Mouse (Mus musculus): Measurements from ENCODE around the gene Mkrn3.

The Mkrn3 gene

DNA sequence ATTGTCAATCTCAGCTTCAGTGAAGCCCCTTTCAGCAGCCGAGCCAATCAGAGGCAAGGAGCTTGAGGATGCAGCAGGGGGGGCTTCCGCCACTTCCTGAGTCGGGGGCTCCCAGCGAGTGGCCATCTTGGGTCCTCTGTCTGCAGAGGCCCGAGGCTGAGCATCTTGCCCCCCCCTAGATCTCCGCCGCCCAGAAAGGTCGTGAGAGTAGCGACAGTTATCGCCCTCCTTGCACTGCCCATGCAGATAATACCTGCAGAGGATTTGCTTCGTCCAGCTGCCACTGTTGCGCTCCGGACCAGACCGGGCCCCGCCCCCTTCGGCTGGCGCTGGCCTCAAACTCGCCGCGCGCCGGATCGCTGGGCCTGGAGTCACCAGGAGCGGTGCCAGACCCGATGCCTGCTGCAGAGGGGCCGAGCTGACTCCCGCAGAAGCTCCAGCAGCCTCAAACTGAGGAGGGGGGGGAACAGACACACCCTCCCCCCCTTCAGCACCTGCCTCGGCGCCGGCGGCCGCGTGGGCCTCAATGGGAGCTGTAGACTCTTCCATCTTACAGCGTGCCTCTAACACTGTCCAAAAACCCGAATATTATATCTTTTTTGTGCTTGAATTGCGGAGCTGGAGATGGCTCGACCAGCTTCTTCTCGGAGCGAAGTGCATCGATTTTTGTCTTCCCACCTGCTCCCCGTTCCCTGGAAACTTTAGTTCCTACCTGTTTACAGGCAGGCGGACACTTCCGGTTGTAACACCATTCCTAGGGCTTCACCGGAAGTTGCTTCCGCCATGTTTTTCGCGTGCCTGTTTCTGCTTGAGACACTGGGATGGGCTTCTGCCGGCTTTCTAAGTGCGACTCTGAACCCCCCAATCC is at the start of gene Mkrn3:
Gene Mkrn3, minus strand, starts transcription at position 647 of the 868 bp plus-strand sequence.
- DNase-seq: peak; percentile 86 to 88

- peak; percentile 54 to 77 for DNase-seq
Observed at GRCm38 (mm10) chr7:62463878-62464755, 44.2 kb upstream of the Mkrn3 start, which contains the start of gene Peg12. Peg12 (minus strand) TSS chr7:62464510.

DNA sequence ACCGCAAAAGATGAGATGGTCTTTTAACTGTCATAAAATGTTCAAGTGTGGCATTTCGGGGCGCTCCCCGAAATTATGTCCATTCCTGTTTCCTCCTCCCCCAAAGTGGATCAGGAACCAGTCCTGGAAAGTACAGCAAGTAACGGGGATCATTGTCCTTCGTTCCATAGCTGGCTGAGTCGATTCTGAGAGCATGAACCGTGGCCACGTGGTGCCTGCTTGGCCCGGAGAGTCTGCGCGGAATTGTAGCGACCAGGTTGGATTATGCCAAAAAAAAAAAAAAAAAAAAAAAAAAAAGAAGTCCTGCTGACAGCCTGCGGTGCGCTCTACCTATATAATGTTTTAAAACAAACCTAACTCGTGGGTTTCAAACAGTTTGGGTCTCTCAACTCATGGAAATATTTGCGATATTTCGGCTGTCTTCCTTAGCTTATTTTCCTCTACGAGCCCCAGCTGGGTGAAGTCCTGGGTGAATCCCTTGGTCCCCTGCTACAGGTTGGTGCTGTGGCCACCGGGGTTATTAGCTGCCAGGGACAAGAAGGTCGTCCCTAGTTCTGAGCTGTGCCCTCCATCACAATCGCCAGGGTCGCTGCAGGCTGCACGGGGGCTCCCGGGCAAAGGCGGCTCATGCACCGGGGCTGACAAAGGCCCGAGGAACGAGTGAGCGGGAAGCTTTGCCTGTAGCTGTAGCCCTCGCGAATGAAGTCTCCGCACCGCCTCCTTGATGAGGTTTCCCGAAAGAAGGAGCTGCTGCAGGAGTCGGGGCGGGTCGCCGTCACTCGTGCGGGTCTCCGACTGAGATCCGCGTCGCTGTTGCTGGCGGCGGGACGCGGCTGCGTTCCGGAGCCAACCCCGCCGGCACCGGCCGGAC is 43.3 kb upstream of the Mkrn3 start:
- peak; percentile 5 to 34 for DNase-seq

DNA sequence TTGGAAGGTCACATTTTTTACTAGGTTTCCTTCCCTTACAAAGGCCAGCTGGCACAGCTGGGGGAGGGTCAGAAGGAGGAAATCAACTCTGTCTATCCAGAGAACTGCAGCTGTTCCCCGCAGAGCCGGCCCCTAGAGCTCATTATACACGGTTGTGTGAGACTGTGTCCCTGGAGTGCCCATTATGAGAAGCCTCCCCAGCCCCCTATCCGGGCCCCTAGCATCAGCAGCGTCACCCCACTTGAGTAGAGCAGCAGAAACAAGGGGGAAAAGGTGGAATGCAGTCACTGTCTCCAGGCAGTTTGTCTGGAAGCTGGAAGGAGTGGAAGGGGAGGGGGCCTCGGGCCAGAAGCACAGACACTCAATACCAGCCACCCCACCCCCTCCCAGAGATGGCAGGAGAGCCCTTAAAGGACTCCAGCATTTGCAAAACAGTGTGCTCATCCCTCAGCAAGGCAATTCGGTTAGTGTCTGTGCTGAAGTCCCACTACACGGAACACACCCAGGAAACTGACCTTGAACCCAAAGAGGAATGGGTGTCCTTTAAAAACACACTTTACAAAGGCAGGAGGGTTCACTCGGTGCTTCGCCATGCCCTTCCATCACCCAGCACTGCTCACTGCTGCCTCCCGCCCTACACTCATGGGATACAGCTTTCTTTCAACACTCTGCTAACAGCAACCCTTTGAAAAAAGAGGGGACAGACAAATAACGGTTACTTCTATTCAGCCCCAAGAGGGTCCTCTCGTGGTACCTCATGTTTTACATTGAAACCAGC is 42.5 kb upstream of the Mkrn3 start:
- DNase-seq: no peak

GRCm38 (mm10) chr7:62452353-62452752 is 32.4 kb upstream of the Mkrn3 start:
- DNase-seq: no peak

GRCm38 (mm10) chr7:62445431-62446165 is 25.7 kb upstream of the Mkrn3 start:
- DNase-seq: no peak

DNA sequence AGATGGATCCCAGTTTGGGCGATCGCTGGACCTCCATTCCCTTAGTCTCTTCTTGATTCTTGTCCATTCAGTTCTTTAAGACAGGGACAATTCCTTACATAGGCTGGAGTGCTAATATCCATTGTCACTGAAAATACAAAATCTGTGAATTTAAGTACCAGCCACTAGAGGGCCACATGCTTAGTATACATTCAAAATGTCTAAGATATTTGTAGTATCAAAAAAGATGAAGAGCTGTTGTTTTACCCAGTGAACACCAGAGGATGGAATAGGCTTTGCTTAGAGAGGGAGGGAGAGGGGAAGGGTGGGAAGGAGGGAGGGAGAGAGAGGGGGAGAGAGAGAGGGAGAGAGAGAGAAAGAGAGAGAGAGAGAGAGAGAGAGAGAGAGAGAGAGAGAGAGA is 16.5 kb upstream of the Mkrn3 start:
- no peak for DNase-seq

DNA sequence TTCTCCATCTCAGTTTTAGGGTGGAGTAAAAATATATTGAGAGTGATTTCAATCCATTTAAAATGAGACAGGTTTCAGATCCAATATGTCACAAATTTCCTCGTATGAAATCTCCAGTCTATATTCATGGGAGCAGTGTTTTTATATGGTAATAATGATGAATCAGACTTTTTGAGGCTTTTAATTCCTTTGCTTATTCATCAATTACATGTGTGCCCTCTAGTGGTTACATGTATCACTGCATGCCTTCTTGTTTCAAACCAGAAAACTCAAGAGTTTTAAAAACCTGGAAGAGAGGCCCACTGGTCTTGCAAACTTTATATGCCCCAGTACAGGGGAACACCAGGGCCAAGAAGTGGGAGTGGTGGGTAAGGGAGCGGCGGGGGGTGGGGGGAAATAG is 13.3 kb upstream of the Mkrn3 start:
- DNase-seq: no peak

GRCm38 (mm10) chr7:62428337-62428736 is 8.4 kb upstream of the Mkrn3 start:
- peak; percentile 38 for DNase-seq

- DNase-seq: no peak
Observed at GRCm38 (mm10) chr7:62423210-62423609, 3.3 kb upstream of the Mkrn3 start.

DNA sequence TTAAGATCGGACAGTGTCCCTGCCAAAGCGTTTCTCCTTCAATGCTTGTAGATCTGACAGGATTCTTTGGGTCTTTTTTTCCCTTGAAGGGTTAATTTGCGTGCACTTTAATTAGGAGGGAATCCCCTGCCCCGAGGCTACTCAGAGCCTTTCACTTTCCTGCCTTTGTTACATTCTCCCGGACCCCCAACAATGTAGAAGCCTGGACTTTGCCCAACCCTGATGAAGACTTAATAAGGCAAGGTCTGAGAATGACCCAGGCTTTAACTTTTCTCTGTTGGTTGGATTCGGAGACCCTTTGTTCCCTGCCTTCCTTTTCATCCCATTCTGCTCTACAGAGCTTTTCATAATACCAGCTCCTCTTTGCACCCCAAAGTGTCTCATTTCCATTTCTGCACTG is 627 bp upstream of the Mkrn3 start:
- no peak for DNase-seq

GRCm38 (mm10) chr7:62419105-62419492 is 840 bp downstream of the Mkrn3 start:
- DNase-seq: peak in 1 of 2 experiments; percentile 33

GRCm38 (mm10) chr7:62418346-62418745 is 1.6 kb downstream of the Mkrn3 start:
- no peak for DNase-seq

DNA sequence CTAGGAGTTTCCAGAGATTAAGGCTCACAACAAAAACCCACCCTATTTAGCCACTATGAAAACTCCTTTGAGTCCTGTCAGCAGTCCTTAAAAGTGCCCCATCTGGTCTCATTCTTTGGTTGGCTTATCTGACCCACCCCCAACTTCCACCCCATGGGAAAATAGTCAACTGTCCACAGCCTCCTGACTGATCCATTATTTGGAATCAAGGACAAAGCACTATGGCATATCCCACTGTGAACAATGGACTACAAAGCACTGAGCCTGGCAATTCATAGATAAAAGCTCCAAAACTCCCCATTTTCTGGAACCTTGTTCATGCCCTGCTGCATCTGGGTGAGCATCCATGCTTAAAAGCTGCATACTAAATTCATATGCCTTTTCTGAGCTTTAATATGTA is 3.8 kb downstream of the Mkrn3 start:
- no peak for DNase-seq

GRCm38 (mm10) chr7:62415222-62415621 is 4.7 kb downstream of the Mkrn3 start:
- DNase-seq: no peak

DNA sequence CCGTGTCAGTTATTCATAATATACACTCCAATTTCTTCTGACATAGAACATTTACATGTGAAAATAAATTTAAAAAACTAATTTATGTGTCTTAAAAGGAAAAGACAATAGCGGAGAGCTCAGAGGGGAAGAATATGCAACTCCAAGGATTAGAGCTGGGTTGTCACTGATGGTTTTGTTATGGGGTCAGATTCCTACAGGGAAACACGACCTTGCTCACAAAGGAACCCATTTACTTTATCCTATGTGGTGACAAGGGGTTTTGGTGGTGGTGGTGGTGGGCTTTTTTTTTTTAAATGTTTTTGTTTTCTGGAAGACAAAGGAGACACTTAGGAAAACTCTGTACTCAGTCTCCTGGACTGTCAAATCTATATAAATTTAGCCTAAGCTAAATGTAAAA is 12.1 kb downstream of the Mkrn3 start:
- DNase-seq: no peak

GRCm38 (mm10) chr7:62406573-62407050 is 13.3 kb downstream of the Mkrn3 start:
- DNase-seq: peak in 1 of 2 experiments; percentile 30

- DNase-seq: no peak
Observed at GRCm38 (mm10) chr7:62392202-62392601, 27.7 kb downstream of the Mkrn3 start.

- no peak for DNase-seq
Observed at GRCm38 (mm10) chr7:62388291-62388690, 31.6 kb downstream of the Mkrn3 start.

DNA sequence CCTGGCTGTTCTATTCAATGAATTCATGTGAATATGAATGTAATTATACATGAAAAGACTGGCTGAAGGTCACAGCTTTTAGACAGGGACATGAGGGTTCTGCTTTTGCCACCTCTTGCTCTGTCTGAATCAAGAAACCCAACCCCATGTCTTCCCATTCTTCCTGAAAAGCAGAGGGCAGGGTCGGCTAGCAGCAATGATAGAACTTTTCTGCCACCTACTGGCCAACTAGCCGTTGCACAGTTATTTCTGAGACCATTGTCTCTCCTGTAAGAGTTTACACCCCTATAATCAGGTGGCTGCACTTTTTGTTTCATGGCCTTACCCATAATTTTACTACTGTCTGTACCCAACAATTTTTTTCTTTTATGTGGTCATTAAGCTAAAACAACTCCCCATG is 37.5 kb downstream of the Mkrn3 start:
- DNase-seq: peak in 1 of 2 experiments; percentile 13

DNA sequence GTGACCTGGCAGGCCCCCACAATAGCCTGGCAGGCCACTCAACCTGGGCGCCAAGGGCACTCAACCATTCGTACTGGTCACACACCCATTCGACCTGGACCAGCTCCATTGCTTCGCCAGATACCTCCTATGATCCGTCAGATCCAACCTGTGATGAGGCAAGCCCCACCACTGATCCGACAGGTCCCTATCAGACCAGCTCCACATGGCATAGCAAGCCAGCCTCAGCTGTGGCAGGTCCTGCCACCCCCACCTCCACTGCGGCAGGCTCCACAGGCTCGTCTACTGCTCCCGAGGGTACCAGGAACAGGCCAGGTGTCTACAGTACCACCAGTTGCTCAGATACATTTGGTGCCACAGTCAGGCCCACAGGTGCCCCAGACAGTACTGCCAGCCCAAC is 41.4 kb downstream of the Mkrn3 start:
- DNase-seq: no peak
